Mouse (Mus musculus): ENCODE results near the gene Ogdh. TPM values are rescaled to one million over a fixed set of nuclear protein-coding genes. Genes with fewer than 3 reads are reported as not detected.
"Not testable (repeated sequence)": the region's sequence is repeated elsewhere in the genome, so short reads cannot be mapped to it uniquely, and the experiment has no call there.

The Ogdh gene
- polyA plus RNA-seq, 1 experiment from 2014 or later, result 102 TPM

GRCm38 (mm10) chr11:6336689-6337088 lies 45.3 kb downstream of the Ogdh start:
- H3K27me3 ChIP-seq, result no peaks in the 10 kb centered on the region
- no peak overlapping the region for H3K4me2 ChIP-seq
- H3K4me1 ChIP-seq (replicated peaks), result no peaks in the 10 kb centered on the region
- no peak for ATAC-seq (ENCODE audit: low read depth)
- 83% methylated on average over 4 of the region's 4 CpGs for WGBS
- H3K9ac ChIP-seq, result no peak overlapping the region
- no peak overlapping the region for H3K4me3 ChIP-seq
- no peaks in the 10 kb centered on the region for H3K9me3 ChIP-seq
- H3K36me3 ChIP-seq, result peaks cover 44% of the 10 kb centered on the region
- no peak overlapping the region for H3K27ac ChIP-seq (replicated peaks)

GRCm38 (mm10) chr11:6345956-6346355 lies 54.5 kb downstream of the Ogdh start:
- ATAC-seq (ENCODE audit: low read depth), result no peak
- 98% methylated on average over 4 of the region's 4 CpGs for WGBS

GRCm38 (mm10) chr11:6346966-6347365 lies 55.5 kb downstream of the Ogdh start:
- H3K4me2 ChIP-seq, result no peak overlapping the region
- H3K27me3 ChIP-seq, result no peaks in the 10 kb centered on the region
- H3K4me3 ChIP-seq, result no peak overlapping the region
- WGBS, result 95% methylated on average over 7 of the region's 7 CpGs
- H3K27ac ChIP-seq (replicated peaks), result no peak overlapping the region
- no peaks in the 10 kb centered on the region for H3K9me3 ChIP-seq
- no peak for ATAC-seq (ENCODE audit: low read depth)
- no peaks in the 10 kb centered on the region for H3K4me1 ChIP-seq (replicated peaks)
- no peak overlapping the region for H3K9ac ChIP-seq
- peaks cover 91% of the 10 kb centered on the region for H3K36me3 ChIP-seq

More at GRCm38 (mm10) chr11:6345956-6346355, 54.5 kb downstream of the Ogdh start:
- Histone ChIP-seq H3K4me1 (replicated peaks) (no peaks in the 10 kb centered on the region), H3K9ac (no peak overlapping the region), H3K36me3 (peaks cover 94% of the 10 kb centered on the region), H3K27me3 (no peaks in the 10 kb centered on the region), H3K9me3 (no peaks in the 10 kb centered on the region), H3K4me2 (no peak overlapping the region), H3K27ac (replicated peaks) (no peak overlapping the region), H3K4me3 (no peak overlapping the region)

- no peak for ATAC-seq (ENCODE audit: low read depth)
- no peaks in the 10 kb centered on the region for H3K9me3 ChIP-seq
- no peak overlapping the region for H3K4me3 ChIP-seq
- H3K4me2 ChIP-seq, result no peak overlapping the region
- no peak overlapping the region for H3K9ac ChIP-seq
- no peaks in the 10 kb centered on the region for H3K4me1 ChIP-seq (replicated peaks)
- no peaks in the 10 kb centered on the region for H3K27me3 ChIP-seq
- H3K36me3 ChIP-seq, result peaks cover 93% of the 10 kb centered on the region
- WGBS, result 85% methylated on average over 11 of the region's 11 CpGs
- H3K27ac ChIP-seq (replicated peaks), result no peak overlapping the region
Measured at GRCm38 (mm10) chr11:6348681-6349200, 57.3 kb downstream of the Ogdh start.

GRCm38 (mm10) chr11:6349586-6349985 lies 58.2 kb downstream of the Ogdh start:
- Histone ChIP-seq H3K4me1 (replicated peaks) (no peaks in the 10 kb centered on the region), H3K27ac (replicated peaks) (no peak overlapping the region), H3K9me3 (no peaks in the 10 kb centered on the region), H3K9ac (no peak overlapping the region), H3K4me3 (no peak overlapping the region), H3K4me2 (no peak overlapping the region), H3K36me3 (peaks cover 93% of the 10 kb centered on the region), H3K27me3 (no peaks in the 10 kb centered on the region)
- 91% methylated on average over 5 of the region's 5 CpGs for WGBS
- ATAC-seq (ENCODE audit: low read depth), result no peak

GRCm38 (mm10) chr11:6355106-6355505 lies 63.7 kb downstream of the Ogdh start:
- no peak overlapping the region for H3K4me2 ChIP-seq
- no peak overlapping the region for H3K4me3 ChIP-seq
- H3K9me3 ChIP-seq, result no peaks in the 10 kb centered on the region
- peaks cover 70% of the 10 kb centered on the region for H3K36me3 ChIP-seq
- no peaks in the 10 kb centered on the region for H3K4me1 ChIP-seq (replicated peaks)
- no peaks in the 10 kb centered on the region for H3K27me3 ChIP-seq
- no peak overlapping the region for H3K27ac ChIP-seq (replicated peaks)
- H3K9ac ChIP-seq, result no peak overlapping the region
- WGBS, result 91% methylated on average over 4 of the region's 4 CpGs
- no peak for ATAC-seq (ENCODE audit: low read depth)

- no peaks in the 10 kb centered on the region; the same call in 1 of the 2 replicates for H3K27me3 ChIP-seq
- WGBS, result 86% methylated on average over 9 of the region's 9 CpGs
- H3K9me3 ChIP-seq, result no peaks in the 10 kb centered on the region
- H3K36me3 ChIP-seq, result no peaks in the 10 kb centered on the region
- no peak overlapping the region for H3K4me3 ChIP-seq
- H3K27ac ChIP-seq (replicated peaks), result no peak overlapping the region
- no peak overlapping the region for H3K4me2 ChIP-seq
- ATAC-seq (ENCODE audit: low read depth), result no peak
- H3K4me1 ChIP-seq (replicated peaks), result 0 out of 2 replicates have a peak, but pooled peaks cover 5% of the 10 kb centered on the region
- no peak overlapping the region for H3K9ac ChIP-seq
Measured at GRCm38 (mm10) chr11:6364581-6365275, 73.3 kb downstream of the Ogdh start.

- ATAC-seq (ENCODE audit: low read depth), result peak; percentile 64
- Histone ChIP-seq H3K36me3 (no peaks in the 10 kb centered on the region), H3K4me1 (replicated peaks) (0 out of 2 replicates have a peak, but pooled peaks cover 5% of the 10 kb centered on the region), H3K27ac (replicated peaks) (no peak overlapping the region), H3K9ac (no peak overlapping the region), H3K4me2 (peak overlapping the region; percentile 3; the same call in 1 of the 2 replicates), H3K4me3 (no peak overlapping the region), H3K27me3 (no peaks in the 10 kb centered on the region), H3K9me3 (no peaks in the 10 kb centered on the region)
- WGBS, result 23% methylated on average over 11 of the region's 11 CpGs
Measured at GRCm38 (mm10) chr11:6365885-6366284, 74.5 kb downstream of the Ogdh start.

GRCm38 (mm10) chr11:6366434-6366833 lies 75.0 kb downstream of the Ogdh start:
- H3K9ac ChIP-seq, result no peak overlapping the region
- H3K4me3 ChIP-seq, result no peak overlapping the region
- no peaks in the 10 kb centered on the region for H3K9me3 ChIP-seq
- H3K4me1 ChIP-seq (replicated peaks), result 0 out of 2 replicates have a peak, but pooled peaks cover 5% of the 10 kb centered on the region
- no peaks in the 10 kb centered on the region for H3K36me3 ChIP-seq
- H3K4me2 ChIP-seq, result no peak overlapping the region
- 73% methylated on average over 6 of the region's 6 CpGs for WGBS
- H3K27ac ChIP-seq (replicated peaks), result no peak overlapping the region
- ATAC-seq (ENCODE audit: low read depth), result 0 out of 2 replicates have a peak, but pooled peaks have one; percentile 42
- no peaks in the 10 kb centered on the region for H3K27me3 ChIP-seq

GRCm38 (mm10) chr11:6367156-6367555 lies 75.7 kb downstream of the Ogdh start:
- no peaks in the 10 kb centered on the region for H3K27me3 ChIP-seq
- no peak for ATAC-seq (ENCODE audit: low read depth)
- 0 out of 2 replicates have a peak, but pooled peaks cover 5% of the 10 kb centered on the region for H3K4me1 ChIP-seq (replicated peaks)
- no peak overlapping the region for H3K4me2 ChIP-seq
- H3K4me3 ChIP-seq, result no peak overlapping the region
- H3K27ac ChIP-seq (replicated peaks), result no peak overlapping the region
- WGBS, result 77% methylated on average over 4 of the region's 4 CpGs
- no peaks in the 10 kb centered on the region for H3K36me3 ChIP-seq
- no peaks in the 10 kb centered on the region for H3K9me3 ChIP-seq
- H3K9ac ChIP-seq, result no peak overlapping the region

- H3K4me1 ChIP-seq (replicated peaks); ATAC-seq (ENCODE audit: low read depth); H3K4me2 ChIP-seq; H3K9ac ChIP-seq; H3K27me3 ChIP-seq; H3K36me3 ChIP-seq; H3K4me3 ChIP-seq; H3K27ac ChIP-seq (replicated peaks); H3K9me3 ChIP-seq: not testable (repeated sequence)
- 78% methylated on average over 5 of the region's 5 CpGs for WGBS
Measured at GRCm38 (mm10) chr11:6367986-6368385, 76.6 kb downstream of the Ogdh start.

GRCm38 (mm10) chr11:6371376-6372155 lies 80.1 kb downstream of the Ogdh start:
- ATAC-seq (ENCODE audit: low read depth), result no peak
- H3K27me3 ChIP-seq, result no peaks in the 10 kb centered on the region
- no peak overlapping the region for H3K27ac ChIP-seq (replicated peaks)
- no peaks in the 10 kb centered on the region for H3K36me3 ChIP-seq
- WGBS, result 91% methylated on average over 11 of the region's 11 CpGs
- H3K4me1 ChIP-seq (replicated peaks), result no peaks in the 10 kb centered on the region
- no peak overlapping the region for H3K4me3 ChIP-seq
- no peak overlapping the region for H3K4me2 ChIP-seq
- H3K9ac ChIP-seq, result no peak overlapping the region
- no peaks in the 10 kb centered on the region for H3K9me3 ChIP-seq

Data from neural tube, embryonic 13.5 days (tissue).